Mouse (Mus musculus): Measurements from ENCODE around the gene Ccdc30.
A peak's percentile ranks its signal among the peaks of the same experiment; 100 is the strongest.
"Not testable (repeated sequence)": the region's sequence is repeated elsewhere in the genome, so short reads cannot be mapped to it uniquely, and the experiment has no call there.

Gene Ccdc30

GRCm38 (mm10) chr4:119301777-119302176, 113.5 kb downstream of the Ccdc30 start:
- no peak for DNase-seq

- DNase-seq = no peak
Measured at GRCm38 (mm10) chr4:119300761-119301160, 114.6 kb downstream of the Ccdc30 start.

GRCm38 (mm10) chr4:119297361-119297760, 118.0 kb downstream of the Ccdc30 start:
- DNase-seq = no peak

GRCm38 (mm10) chr4:119295134-119295453, 120.2 kb downstream of the Ccdc30 start:
- DNase-seq = no peak

- DNase-seq = peak; percentile 100
Measured at GRCm38 (mm10) chr4:119294415-119295133, 120.7 kb downstream of the Ccdc30 start, which contains the start of gene Ybx1. Gene Ybx1 (minus strand): TSS chr4:119294604.

GRCm38 (mm10) chr4:119293574-119294258, 121.6 kb downstream of the Ccdc30 start:
- peak; percentile 52 for DNase-seq

- peak; percentile 70 for DNase-seq
Measured at GRCm38 (mm10) chr4:119292771-119293573, 122.3 kb downstream of the Ccdc30 start.

- no peak for DNase-seq
Measured at GRCm38 (mm10) chr4:119291921-119292320, 123.4 kb downstream of the Ccdc30 start.

GRCm38 (mm10) chr4:119285336-119285735, 130.0 kb downstream of the Ccdc30 start:
- DNase-seq = no peak

- DNase-seq = no peak
Measured at GRCm38 (mm10) chr4:119284861-119285260, 130.5 kb downstream of the Ccdc30 start.

GRCm38 (mm10) chr4:119278784-119279183, 136.5 kb downstream of the Ccdc30 start:
- not testable (repeated sequence) for DNase-seq

GRCm38 (mm10) chr4:119275726-119276125, 139.6 kb downstream of the Ccdc30 start:
- no peak for DNase-seq

- no peak for DNase-seq
Measured at GRCm38 (mm10) chr4:119275226-119275625, 140.1 kb downstream of the Ccdc30 start.

GRCm38 (mm10) chr4:119274627-119275026, 140.7 kb downstream of the Ccdc30 start:
- DNase-seq = no peak

Measured in retina, postnatal 1 day (tissue).